Mouse (Mus musculus): ENCODE measurements around the gene Syt9. TPM values are rescaled to one million over a fixed set of nuclear protein-coding genes. Genes with fewer than 3 reads are reported as not detected.
"Not testable (repeated sequence)": the region's sequence is repeated elsewhere in the genome, so short reads cannot be mapped to it uniquely, and the experiment has no call there.

The Syt9 gene
- polyA plus RNA-seq, 1 experiment = 14.6 TPM

- DNase-seq (ENCODE audit: extremely low spot score in 1 of 2, low spot score in 1 of 2) = peak in 1 of 2 experiments; percentile 2
These were observed 84.6 kb downstream of the Syt9 start for GRCm38 (mm10) chr7:107455118-107455521.

GRCm38 (mm10) chr7:107461167-107461566 is 90.6 kb downstream of the Syt9 start:
- no peak for DNase-seq (ENCODE audit: extremely low spot score in 1 of 2, low spot score in 1 of 2)

GRCm38 (mm10) chr7:107461699-107462440 is 91.3 kb downstream of the Syt9 start:
- DNase-seq (ENCODE audit: extremely low spot score in 1 of 2, low spot score in 1 of 2) = no peak

GRCm38 (mm10) chr7:107462962-107463361 is 92.4 kb downstream of the Syt9 start:
- no peak for DNase-seq (ENCODE audit: extremely low spot score in 1 of 2, low spot score in 1 of 2)

GRCm38 (mm10) chr7:107465081-107465480 is 94.6 kb downstream of the Syt9 start:
- no peak for DNase-seq (ENCODE audit: extremely low spot score in 1 of 2, low spot score in 1 of 2)

GRCm38 (mm10) chr7:107478979-107479965 is 108.7 kb downstream of the Syt9 start:
- DNase-seq (ENCODE audit: extremely low spot score in 1 of 2, low spot score in 1 of 2) = no peak

GRCm38 (mm10) chr7:107485709-107486108 is 115.2 kb downstream of the Syt9 start:
- DNase-seq (ENCODE audit: extremely low spot score in 1 of 2, low spot score in 1 of 2) = not testable (repeated sequence)

GRCm38 (mm10) chr7:107495428-107495827 is 124.9 kb downstream of the Syt9 start:
- no peak for DNase-seq (ENCODE audit: extremely low spot score in 1 of 2, low spot score in 1 of 2)

- DNase-seq (ENCODE audit: extremely low spot score in 1 of 2, low spot score in 1 of 2) = peak; percentile 7 to 39
These were observed 126.4 kb downstream of the Syt9 start for GRCm38 (mm10) chr7:107496923-107497322.

- DNase-seq (ENCODE audit: extremely low spot score in 1 of 2, low spot score in 1 of 2) = no peak
These were observed 130.1 kb downstream of the Syt9 start for GRCm38 (mm10) chr7:107500641-107501040.

GRCm38 (mm10) chr7:107504761-107505712 is 134.5 kb downstream of the Syt9 start:
- no peak for DNase-seq (ENCODE audit: extremely low spot score in 1 of 2, low spot score in 1 of 2)

GRCm38 (mm10) chr7:107507920-107508319 is 137.4 kb downstream of the Syt9 start:
- DNase-seq (ENCODE audit: extremely low spot score in 1 of 2, low spot score in 1 of 2) = no peak

GRCm38 (mm10) chr7:107509740-107510139 is 139.2 kb downstream of the Syt9 start:
- DNase-seq (ENCODE audit: extremely low spot score in 1 of 2, low spot score in 1 of 2) = no peak

GRCm38 (mm10) chr7:107516704-107517410 is 146.3 kb downstream of the Syt9 start:
- DNase-seq (ENCODE audit: extremely low spot score in 1 of 2, low spot score in 1 of 2) = no peak

GRCm38 (mm10) chr7:107519256-107520025 is 148.9 kb downstream of the Syt9 start:
- no peak for DNase-seq (ENCODE audit: extremely low spot score in 1 of 2, low spot score in 1 of 2)

- no peak for DNase-seq (ENCODE audit: extremely low spot score in 1 of 2, low spot score in 1 of 2)
These were observed 150.9 kb downstream of the Syt9 start for GRCm38 (mm10) chr7:107521411-107521810.

- DNase-seq (ENCODE audit: extremely low spot score in 1 of 2, low spot score in 1 of 2) = peak in 1 of 2 experiments; percentile 73
These were observed 155.8 kb downstream of the Syt9 start for GRCm38 (mm10) chr7:107526299-107526698.

GRCm38 (mm10) chr7:107528169-107528772 is 157.7 kb downstream of the Syt9 start:
- DNase-seq (ENCODE audit: extremely low spot score in 1 of 2, low spot score in 1 of 2) = no peak

Data from frontal cortex, adult 2 months (tissue).